Mouse (Mus musculus) neutrophil, adult 59 days (primary cell): ENCODE data around the gene Sox21. TPM values are rescaled to one million over a fixed set of nuclear protein-coding genes. Genes with fewer than 3 reads are reported as not detected.

Experiments used
- total RNA-seq, 2 experiments: library from RNA; stranded (reverse); gene quantifications; 1 replicate in 1 of 2; 2 replicates in 1 of 2; pipeline ENCODE4 v1.2.4; 2023

The Sox21 gene
- not detected for total RNA-seq

GRCm38 (mm10) chr14:118236886-118237289, at the start of gene Sox21:
TSS of gene Sox21 (minus strand) at chr14:118237030.

GRCm38 (mm10) chr14:118266660-118267059, 29.8 kb upstream of the Sox21 start, which contains the start of gene Gm9376:
TSS of gene Gm9376 (plus strand) at chr14:118266960.

Other genes with a start within 250 kb of the Sox21 start
- gene Dct, start 184.8 kb downstream of the Sox21 start, total RNA-seq, result under 1 TPM in 1 of 2 experiments, not detected in 1; 0.20 TPM
- gene Tgds, start 104.3 kb downstream of the Sox21 start, total RNA-seq, result 10 to 100 TPM; 21.3 to 21.7 TPM
- gene Gpr180, start 99.9 kb downstream of the Sox21 start, total RNA-seq, result 1 to 10 TPM; 4.4 to 5.4 TPM
- not detected for gene Gm9376, start 29.9 kb upstream of the Sox21 start, total RNA-seq